Mouse (Mus musculus): Measurements from ENCODE around the gene Klf13.
A peak's percentile ranks its signal among the peaks of the same experiment; 100 is the strongest.

Klf13 gene

DNA sequence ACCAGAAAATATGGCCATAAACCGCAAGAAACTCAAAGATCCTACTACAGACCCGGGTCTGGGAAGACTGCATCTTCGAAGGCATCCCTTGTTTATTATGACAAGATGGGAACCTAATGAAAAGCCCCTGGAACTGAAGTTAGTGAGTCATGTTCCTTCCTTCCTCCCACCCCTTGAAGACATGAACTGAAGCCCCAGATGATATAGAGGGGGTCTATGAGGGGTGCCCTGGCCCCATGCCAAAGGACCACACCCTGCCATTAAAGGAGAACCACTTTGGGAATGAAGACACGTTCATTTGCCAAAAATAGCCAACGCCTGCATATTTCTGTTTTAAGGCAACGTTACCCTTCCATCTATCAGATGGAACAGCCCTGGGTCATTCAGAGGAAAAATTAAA lies 50.0 kb downstream of the Klf13 start:
- DNase-seq (ENCODE audit: low spot score): no peak

- DNase-seq (ENCODE audit: low spot score): no peak
Measured at GRCm38 (mm10) chr7:63887602-63888123, 51.1 kb downstream of the Klf13 start.

- no peak for DNase-seq (ENCODE audit: low spot score)
Measured at GRCm38 (mm10) chr7:63887034-63887551, 51.6 kb downstream of the Klf13 start.

GRCm38 (mm10) chr7:63885025-63885424 lies 53.7 kb downstream of the Klf13 start:
- DNase-seq (ENCODE audit: low spot score): no peak

- no peak for DNase-seq (ENCODE audit: low spot score)
Measured at GRCm38 (mm10) chr7:63882739-63883138, 56.0 kb downstream of the Klf13 start.

DNA sequence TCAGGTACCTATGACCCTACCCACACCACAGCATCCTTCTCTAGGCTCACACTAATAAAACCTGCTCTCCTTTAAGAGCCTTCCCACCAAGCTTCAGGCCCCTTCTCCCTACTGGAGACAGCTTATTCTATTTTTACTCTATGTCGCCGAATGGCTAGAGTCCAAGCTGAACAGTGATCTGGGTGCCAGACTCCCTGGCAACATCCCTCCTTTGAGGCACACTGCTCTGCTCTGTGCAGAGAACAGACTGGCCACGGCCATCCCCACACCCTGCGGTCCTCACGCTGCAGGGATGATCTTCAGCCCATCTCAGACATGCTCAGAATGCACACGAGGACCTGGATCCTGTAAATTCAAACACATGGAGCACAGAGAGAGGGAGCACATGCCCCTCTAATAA lies 59.1 kb downstream of the Klf13 start:
- no peak for DNase-seq (ENCODE audit: low spot score)

DNA sequence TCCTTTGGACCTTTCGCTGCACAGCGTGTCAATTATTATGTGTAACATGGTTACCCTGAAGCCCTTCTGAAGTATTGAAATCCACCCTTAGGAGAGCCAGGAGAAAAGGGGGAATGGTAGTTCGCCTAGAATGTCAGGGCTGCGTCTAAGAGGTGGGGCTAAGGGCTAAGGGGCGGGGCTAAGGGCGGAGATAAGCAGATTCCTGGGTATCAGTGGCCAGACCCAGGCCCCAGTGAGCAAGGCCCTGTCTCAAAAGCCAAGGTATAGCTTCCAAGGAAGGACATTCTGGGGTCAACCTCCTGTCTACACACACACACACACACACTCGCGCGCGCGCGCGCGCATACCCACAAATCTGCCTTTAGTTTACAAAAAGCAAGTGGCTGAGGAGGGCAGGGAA lies 61.1 kb downstream of the Klf13 start:
- DNase-seq (ENCODE audit: low spot score): no peak

GRCm38 (mm10) chr7:63876640-63877039 lies 62.1 kb downstream of the Klf13 start:
- no peak for DNase-seq (ENCODE audit: low spot score)

DNA sequence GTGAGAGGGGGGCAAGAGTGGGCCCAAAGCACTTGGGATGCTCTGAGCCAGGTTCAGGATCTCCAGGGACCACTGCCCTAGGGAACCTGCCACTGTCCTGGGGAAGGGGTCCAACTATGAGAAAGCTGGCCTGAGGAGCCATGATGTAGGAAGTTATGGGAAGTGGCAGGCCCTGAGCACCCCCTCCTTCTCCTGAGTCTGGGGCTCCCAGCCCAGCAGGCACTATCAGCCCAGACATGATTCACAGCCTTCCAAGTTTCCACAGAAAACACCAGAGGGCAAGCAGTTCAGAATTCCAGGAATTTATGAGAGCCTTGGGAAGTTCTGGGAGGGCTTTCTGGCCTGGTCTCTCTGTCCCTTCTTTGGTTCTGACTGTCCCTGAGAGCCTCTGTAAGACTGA lies 63.0 kb downstream of the Klf13 start:
- no peak for DNase-seq (ENCODE audit: low spot score)

DNA sequence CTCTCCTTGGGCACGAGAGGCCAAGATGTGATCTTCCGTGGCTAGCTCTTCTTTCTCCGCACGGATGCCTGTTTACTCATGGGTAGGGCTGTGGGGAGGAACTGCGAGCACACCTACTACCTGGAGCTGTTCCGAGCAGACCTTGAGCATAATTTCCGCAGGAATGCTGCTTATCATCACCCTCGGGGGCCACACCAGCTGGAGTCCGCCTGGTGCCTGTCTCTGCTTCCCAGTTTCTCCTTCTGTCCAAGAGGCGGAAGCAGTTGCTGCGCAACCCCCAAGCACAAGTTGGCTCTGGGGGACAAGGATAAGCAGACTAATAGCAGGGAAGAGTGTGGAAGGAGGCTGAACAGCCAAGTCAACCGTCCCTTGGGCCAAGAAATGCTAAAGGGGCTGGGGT lies 64.8 kb downstream of the Klf13 start:
- DNase-seq (ENCODE audit: low spot score): no peak

- DNase-seq (ENCODE audit: low spot score): no peak
Measured at GRCm38 (mm10) chr7:63871698-63872097, 67.0 kb downstream of the Klf13 start.

DNA sequence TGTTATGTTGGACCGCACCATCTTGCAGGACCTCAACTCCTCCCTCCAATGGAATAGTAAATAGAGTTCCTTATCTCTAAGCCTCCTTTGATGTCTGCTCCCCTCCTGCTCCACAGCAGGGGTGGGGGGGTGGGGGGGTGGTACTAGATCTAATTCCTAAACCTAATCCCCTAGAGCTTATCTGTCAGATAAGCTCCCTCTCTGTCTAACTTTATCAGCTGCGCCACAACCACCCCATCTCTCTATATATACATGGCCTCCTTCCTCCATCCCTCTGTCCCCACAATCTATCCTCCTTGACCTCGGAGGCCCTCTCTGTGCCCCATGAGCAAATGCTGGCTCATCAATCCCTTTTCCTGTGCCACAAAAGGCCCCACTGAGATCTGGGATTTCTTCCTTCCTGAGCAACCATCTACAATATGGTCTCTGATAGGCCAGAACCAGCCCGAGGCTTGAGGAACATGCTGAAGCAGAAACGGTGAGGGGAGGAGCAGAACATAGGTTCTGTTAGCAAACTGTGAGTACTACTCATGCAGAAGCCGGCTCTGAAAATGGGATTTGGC lies 70.3 kb downstream of the Klf13 start:
- no peak for DNase-seq (ENCODE audit: low spot score)

DNA sequence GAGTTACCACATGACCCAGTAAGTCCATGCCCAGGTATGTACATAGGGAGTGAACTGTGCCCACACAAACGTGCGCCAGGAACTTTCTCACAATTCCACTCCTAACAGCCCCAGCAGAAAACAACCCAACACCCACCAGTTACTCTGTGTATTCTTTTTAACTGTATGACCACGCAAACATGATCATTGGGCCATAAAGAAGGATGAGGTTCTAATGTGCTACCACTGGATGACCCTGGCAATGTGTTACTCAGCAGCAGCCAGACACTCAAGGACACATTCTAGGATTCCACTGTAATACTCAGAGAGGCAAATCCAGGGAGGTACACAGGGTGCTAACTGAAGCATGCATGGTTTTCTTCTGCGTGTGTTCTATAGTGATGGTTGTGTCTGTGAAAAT lies 72.8 kb downstream of the Klf13 start:
- no peak for DNase-seq (ENCODE audit: low spot score)

- DNase-seq (ENCODE audit: low spot score): no peak
Measured at GRCm38 (mm10) chr7:63863046-63863445, 75.7 kb downstream of the Klf13 start.

GRCm38 (mm10) chr7:63861123-63861522 lies 77.6 kb downstream of the Klf13 start:
- no peak for DNase-seq (ENCODE audit: low spot score)

DNA sequence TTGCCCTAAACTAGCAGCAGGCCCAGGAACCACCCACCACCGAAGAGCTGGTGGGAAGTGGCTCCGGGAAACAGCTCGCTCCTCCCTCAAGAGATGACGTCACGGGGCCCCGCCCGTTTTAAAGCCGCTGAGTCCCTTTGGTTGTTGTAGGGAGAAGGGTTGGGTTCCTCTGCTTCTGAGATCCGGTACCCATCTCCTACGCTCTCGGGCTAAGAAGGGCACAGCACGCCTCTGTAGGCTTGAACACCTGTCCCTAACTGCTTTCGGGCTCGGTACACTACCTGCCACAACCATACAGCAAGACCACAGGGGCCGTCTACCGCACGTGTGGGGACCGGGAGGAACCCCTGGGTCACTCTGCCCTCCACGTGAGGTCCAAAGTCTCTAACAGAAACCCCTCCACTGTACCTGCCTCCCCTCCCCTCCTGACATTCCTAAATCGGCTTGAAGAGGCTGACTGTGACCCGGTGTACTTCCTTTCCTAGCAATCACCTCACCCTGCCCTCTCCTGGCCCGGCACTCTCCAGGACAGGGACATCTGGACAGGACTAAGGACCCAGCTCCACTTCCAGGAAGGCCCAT lies 80.1 kb downstream of the Klf13 start:
- peak; percentile 81 for DNase-seq (ENCODE audit: low spot score)

- DNase-seq (ENCODE audit: low spot score): no peak
Measured at GRCm38 (mm10) chr7:63857771-63858417, 80.8 kb downstream of the Klf13 start.

GRCm38 (mm10) chr7:63855283-63855682 lies 83.4 kb downstream of the Klf13 start:
- DNase-seq (ENCODE audit: low spot score): peak; percentile 67

GRCm38 (mm10) chr7:63851841-63852533 lies 86.7 kb downstream of the Klf13 start:
- no peak for DNase-seq (ENCODE audit: low spot score)

All from retina, embryonic 14.5 days (tissue).